Mouse (Mus musculus) lung, postnatal 0 days (tissue): ENCODE data around the gene Grik3.

Experiments used
- CTCF ChIP-seq: IDR thresholded peaks from 2 replicates; pipeline ENCODE4 v1.5.1; 2016; ENCODE audit warnings: antibody characterized with exemption, mild to moderate bottlenecking
- EP300 ChIP-seq: IDR thresholded peaks from 2 replicates; pipeline ENCODE4 v1.6.1; 2016; ENCODE audit warnings: antibody characterized with exemption, mild to moderate bottlenecking, control low read depth

DNA sequence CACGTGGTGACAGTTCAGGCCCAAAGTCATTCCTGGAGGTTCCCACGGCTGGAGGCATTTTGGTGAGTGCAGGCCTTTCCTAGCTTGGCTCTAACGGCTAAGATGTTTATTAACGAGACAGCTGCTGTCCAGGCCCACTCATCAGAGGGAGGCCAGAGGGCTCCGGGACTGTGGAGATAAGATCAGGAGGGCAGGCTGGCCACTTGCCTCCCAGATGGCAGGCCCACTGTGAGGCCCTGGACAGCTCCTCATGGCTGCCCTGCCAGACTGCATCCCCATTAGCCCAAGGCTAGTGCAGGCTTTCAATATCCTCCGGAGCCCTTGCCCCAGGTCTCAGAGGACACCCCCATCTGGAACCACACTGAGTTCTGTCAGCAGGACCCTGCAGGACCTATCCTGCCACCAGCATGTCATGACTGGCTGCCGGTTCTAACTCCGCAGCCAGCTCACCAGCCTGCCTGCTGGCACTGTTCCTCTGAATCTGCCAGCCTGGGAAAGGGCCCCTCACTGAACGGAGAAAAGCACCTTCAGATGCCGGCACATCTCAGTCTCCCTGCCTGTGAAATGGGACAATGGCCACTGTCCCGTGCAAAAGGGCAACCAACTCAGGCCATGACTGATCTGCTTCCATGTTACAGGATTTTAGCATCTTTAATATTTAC lies 20.7 kb upstream of the Grik3 start:
- TF ChIP-seq CTCF (no peak), EP300 (no peak)
